Mouse (Mus musculus) midbrain, embryonic 15.5 days (tissue): ENCODE measurements around the gene Jsrp1. TPM values are rescaled to one million over a fixed set of nuclear protein-coding genes. Genes with fewer than 3 reads are reported as not detected.

Experiments
- ATAC-seq: fragments of 200-750 bp; cut with Nextera tagmentation; replicated peaks from 2 replicates; pipeline ENCODE4 v1.8.0; 2017; ENCODE audit warnings: moderate TSS enrichment
- H3K27ac ChIP-seq: fragments of 300-500 bp; sonication (generic); 2 replicates; pipeline ENCODE4 v1.5.1; 2015; ENCODE audit warnings: mild to moderate bottlenecking, inconsistent platforms
- H3K27me3 ChIP-seq: fragments of 300-500 bp; sonication (generic); replicated peaks from 2 replicates; pipeline ENCODE4 v1.6.1; 2015; ENCODE audit warnings: inconsistent platforms
- H3K36me3 ChIP-seq: fragments of 300-500 bp; sonication (generic); replicated peaks from 2 replicates; pipeline ENCODE4 v1.6.1; 2015; ENCODE audit warnings: inconsistent platforms
- H3K4me1 ChIP-seq: fragments of 300-500 bp; sonication (generic); 2 replicates; pipeline ENCODE4 v1.6.1; 2015; ENCODE audit warnings: inconsistent platforms
- H3K4me2 ChIP-seq: fragments of 300-500 bp; sonication (generic); 2 replicates; pipeline ENCODE4 v1.6.1; 2015; ENCODE audit warnings: inconsistent platforms, mild to moderate bottlenecking, moderate library complexity
- H3K4me3 ChIP-seq: fragments of 300-500 bp; sonication (generic); 2 replicates; pipeline ENCODE4 v1.5.1; 2015; ENCODE audit warnings: mild to moderate bottlenecking, inconsistent platforms
- H3K9ac ChIP-seq: fragments of 300-500 bp; sonication (generic); 2 replicates; pipeline ENCODE4 v1.6.1; 2015; ENCODE audit warnings: mild to moderate bottlenecking, inconsistent platforms
- H3K9me3 ChIP-seq: fragments of 300-500 bp; sonication (generic); 2 replicates; pipeline ENCODE4 v1.6.1; 2016; ENCODE audit warnings: inconsistent platforms
- WGBS: fragments of 180-500 bp; shearing (Covaris S2); methylation state at CpG from one replicate; pipeline ENCODE4 v1.1.7; 2015; ENCODE audit warnings: mixed read lengths; 5-methylcytosine and 5-hydroxymethylcytosine counted together
- polyA plus RNA-seq: library from polyadenylated mRNA; unstranded; fragments of >200 nt; fragmentation: Nextera tagmentation; extraction: Ambion mirVana; gene quantifications from 2 replicates; pipeline ENCODE4 v1.2.1, GENCODE M21; 2015

Jsrp1 gene
- 0.59 and 1.0 TPM in 2 replicates for polyA plus RNA-seq

- no peak within 1 kb of the TSS for H3K4me3 ChIP-seq
- H3K27ac ChIP-seq: no peak within 1 kb of the TSS
- WGBS: 61% methylated on average over 4 of the region's 4 CpGs
- no peak within 1 kb of the TSS for H3K9ac ChIP-seq
- no peaks in the 10 kb centered on the region for H3K9me3 ChIP-seq
- no peaks in the 10 kb centered on the region for H3K36me3 ChIP-seq
- no peak for ATAC-seq
- peaks cover 12% of the 10 kb centered on the region for H3K4me1 ChIP-seq
- H3K27me3 ChIP-seq: peaks cover 21% of the 10 kb centered on the region
- H3K4me2 ChIP-seq: no peak within 1 kb of the TSS
These were observed at the start of gene Jsrp1 for GRCm38 (mm10) chr10:80813366-80813765. Gene Jsrp1, minus strand, starts transcription at chr10:80813498.

- WGBS: 94% methylated on average over 5 of the region's 5 CpGs
- H3K4me1 ChIP-seq: peaks cover 7% of the 10 kb centered on the region
- no peak overlapping the region for H3K4me3 ChIP-seq
- no peak overlapping the region for H3K27ac ChIP-seq
- H3K4me2 ChIP-seq: no peak overlapping the region
- no peaks in the 10 kb centered on the region for H3K9me3 ChIP-seq
- no peaks in the 10 kb centered on the region for H3K27me3 ChIP-seq
- ATAC-seq: no peak
- peaks cover 19% of the 10 kb centered on the region; the same call in 1 of the 2 replicates for H3K36me3 ChIP-seq
- no peak overlapping the region for H3K9ac ChIP-seq
These were observed 49.0 kb upstream of the Jsrp1 start for GRCm38 (mm10) chr10:80862305-80862704.

GRCm38 (mm10) chr10:80858350-80858935 is 45.1 kb upstream of the Jsrp1 start:
- H3K36me3 ChIP-seq: peaks cover 7% of the 10 kb centered on the region; the same call in 1 of the 2 replicates
- no peaks in the 10 kb centered on the region for H3K27me3 ChIP-seq
- no peaks in the 10 kb centered on the region for H3K9me3 ChIP-seq
- no peak for ATAC-seq
- H3K4me1 ChIP-seq: peaks cover 38% of the 10 kb centered on the region
- H3K4me3 ChIP-seq: no peak overlapping the region
- 89% methylated on average over 7 of the region's 7 CpGs for WGBS
- H3K4me2 ChIP-seq: no peak overlapping the region
- no peak overlapping the region for H3K9ac ChIP-seq
- H3K27ac ChIP-seq: no peak overlapping the region

DNA sequence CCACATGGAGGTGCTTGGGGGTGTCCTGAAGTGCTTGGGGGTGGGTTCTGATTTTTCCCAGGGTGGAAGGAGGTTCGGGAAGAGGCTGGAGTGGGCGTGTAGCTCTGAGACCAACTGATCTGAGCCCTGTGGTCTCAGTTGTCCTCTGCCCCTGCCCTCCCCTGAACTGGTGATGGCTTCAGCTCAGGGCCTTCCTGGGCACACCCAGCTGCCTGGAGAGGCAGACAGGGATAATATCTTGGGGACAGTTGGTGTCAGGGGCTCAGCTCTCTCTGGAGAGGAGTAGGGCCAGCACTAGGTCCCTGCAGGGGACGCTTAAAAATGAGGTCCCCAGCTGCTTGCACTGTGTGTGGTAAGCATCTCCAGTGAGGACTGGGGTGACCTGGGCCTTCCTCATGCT is 44.5 kb upstream of the Jsrp1 start:
- H3K4me3 ChIP-seq: no peak overlapping the region
- H3K4me1 ChIP-seq: peaks cover 41% of the 10 kb centered on the region
- H3K27ac ChIP-seq: no peak overlapping the region
- ATAC-seq: no peak
- 59% methylated on average over 3 of the region's 3 CpGs for WGBS
- H3K9ac ChIP-seq: no peak overlapping the region
- no peaks in the 10 kb centered on the region for H3K27me3 ChIP-seq
- H3K36me3 ChIP-seq: peaks cover 7% of the 10 kb centered on the region; the same call in 1 of the 2 replicates
- H3K4me2 ChIP-seq: no peak overlapping the region; the same call in 1 of the 2 replicates
- no peaks in the 10 kb centered on the region for H3K9me3 ChIP-seq

GRCm38 (mm10) chr10:80857386-80857785 is 44.1 kb upstream of the Jsrp1 start:
- no peak overlapping the region for H3K27ac ChIP-seq
- H3K36me3 ChIP-seq: peaks cover 5% of the 10 kb centered on the region
- H3K4me1 ChIP-seq: peaks cover 41% of the 10 kb centered on the region
- no peak overlapping the region; the same call in 1 of the 2 replicates for H3K4me2 ChIP-seq
- WGBS: 42% methylated on average over 8 of the region's 8 CpGs
- ATAC-seq: no peak
- no peak overlapping the region for H3K4me3 ChIP-seq
- H3K27me3 ChIP-seq: no peaks in the 10 kb centered on the region
- H3K9ac ChIP-seq: no peak overlapping the region
- no peaks in the 10 kb centered on the region for H3K9me3 ChIP-seq

DNA sequence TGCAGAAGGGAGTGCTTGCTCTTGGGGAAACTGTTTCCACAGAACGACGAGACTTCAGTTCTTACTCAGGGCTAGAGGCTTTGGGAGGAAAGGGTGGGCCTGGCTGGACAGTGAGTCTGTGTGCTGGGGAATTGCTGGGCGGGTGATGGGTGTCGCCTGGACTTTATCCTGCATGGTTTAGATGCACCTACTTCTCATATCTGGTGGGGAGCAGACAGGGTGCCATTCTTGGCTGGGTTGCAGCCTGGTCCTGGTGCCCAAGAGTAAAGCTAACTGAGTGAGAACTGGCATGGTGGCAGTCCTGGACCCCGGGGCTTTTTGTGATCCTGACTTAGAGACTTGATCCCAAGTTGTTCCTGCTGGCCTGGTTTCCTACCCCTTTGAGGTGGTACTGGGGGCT is 43.6 kb upstream of the Jsrp1 start:
- H3K9ac ChIP-seq: no peak overlapping the region
- H3K27ac ChIP-seq: no peak overlapping the region
- WGBS: 85% methylated on average over 5 of the region's 5 CpGs

GRCm38 (mm10) chr10:80856267-80856666 is 43.0 kb upstream of the Jsrp1 start:
- H3K4me2 ChIP-seq: peak overlapping the region; percentile 86
- peaks cover 41% of the 10 kb centered on the region for H3K4me1 ChIP-seq
- H3K36me3 ChIP-seq: peaks cover 12% of the 10 kb centered on the region
- no peak overlapping the region for H3K27ac ChIP-seq
- H3K9me3 ChIP-seq: no peaks in the 10 kb centered on the region
- 65% methylated on average over 3 of the region's 3 CpGs for WGBS
- no peaks in the 10 kb centered on the region for H3K27me3 ChIP-seq
- peak overlapping the region; percentile 82 for H3K4me3 ChIP-seq
- no peak for ATAC-seq
- H3K9ac ChIP-seq: peak overlapping the region; percentile 91; the same call in 1 of the 2 replicates

More for the DNA sequence above, 43.6 kb upstream of the Jsrp1 start:
- peaks cover 7% of the 10 kb centered on the region for H3K36me3 ChIP-seq
- peak overlapping the region; percentile 86; the same call in 1 of the 2 replicates for H3K4me2 ChIP-seq
- no peaks in the 10 kb centered on the region for H3K27me3 ChIP-seq
- ATAC-seq: no peak
- H3K4me3 ChIP-seq: 0 out of 2 replicates have a peak overlapping the region, but pooled peaks have one; percentile 2
- peaks cover 41% of the 10 kb centered on the region for H3K4me1 ChIP-seq
- no peaks in the 10 kb centered on the region for H3K9me3 ChIP-seq

GRCm38 (mm10) chr10:80855749-80856073 is 42.4 kb upstream of the Jsrp1 start:
- ATAC-seq: peak; percentile 10; the same call in 1 of the 2 replicates
- Histone ChIP-seq H3K9me3 (no peaks in the 10 kb centered on the region), H3K4me2 (peak overlapping the region; percentile 86), H3K4me3 (peak overlapping the region; percentile 82), H3K27ac (no peak overlapping the region), H3K27me3 (no peaks in the 10 kb centered on the region), H3K4me1 (peaks cover 41% of the 10 kb centered on the region), H3K9ac (peak overlapping the region; percentile 91), H3K36me3 (peaks cover 12% of the 10 kb centered on the region)
- 27% methylated on average over 11 of the region's 11 CpGs for WGBS

DNA sequence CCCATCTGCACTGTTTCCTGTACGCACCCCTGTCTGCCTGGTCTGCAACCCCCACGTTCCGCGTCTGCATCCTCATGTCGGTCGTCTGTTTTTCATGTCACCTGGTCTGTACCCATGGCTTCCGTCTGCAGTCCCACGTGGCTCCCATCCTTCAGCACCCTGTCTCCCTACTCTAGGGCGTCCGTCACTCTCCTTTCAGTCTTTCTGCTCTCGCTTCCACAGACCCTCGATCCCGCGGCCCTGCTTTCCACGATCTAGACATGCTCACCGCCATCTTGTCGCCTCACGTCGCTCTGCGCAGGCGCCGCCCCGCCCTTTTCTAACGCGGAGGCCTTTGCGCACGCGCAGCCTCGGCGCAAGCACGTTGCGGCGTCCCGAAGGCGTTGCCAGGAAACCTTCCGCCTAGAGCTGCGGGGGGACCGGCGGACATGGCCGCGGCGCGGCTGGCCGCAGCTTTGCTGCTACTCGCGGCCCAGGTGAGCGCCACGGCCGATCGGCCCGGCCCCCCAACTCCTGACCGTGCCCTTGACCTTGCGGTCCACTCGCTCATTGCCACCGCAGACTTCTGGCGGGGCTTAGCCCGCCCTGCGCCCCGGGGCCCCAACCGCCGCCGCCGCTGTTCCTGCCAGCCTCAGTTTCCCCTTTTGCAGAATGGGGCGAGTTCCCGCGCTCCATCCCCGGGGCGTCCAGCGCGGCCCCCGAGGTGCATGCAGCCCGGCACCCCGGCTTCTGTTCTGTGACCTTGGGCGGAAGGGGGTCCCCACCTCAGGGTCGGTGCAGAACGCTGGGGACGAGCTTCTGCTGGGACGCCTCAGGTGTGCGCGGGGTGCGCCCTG is 41.8 kb upstream of the Jsrp1 start, which contains the start of the genes Lsm7 and Sppl2b:
Lsm7 (minus strand) TSS at position 297 of the 836 bp plus-strand sequence.
Sppl2b (plus strand) TSS at position 363 of the 836 bp plus-strand sequence.
- peak; percentile 82 for ATAC-seq
- peak within 1 kb of the TSS; percentile 91 for H3K9ac ChIP-seq
- H3K4me2 ChIP-seq: peak within 1 kb of the TSS; percentile 86
- peaks cover 41% of the 10 kb centered on the region for H3K4me1 ChIP-seq
- no peaks in the 10 kb centered on the region for H3K27me3 ChIP-seq
- H3K4me3 ChIP-seq: peak within 1 kb of the TSS; percentile 82
- peak within 1 kb of the TSS; percentile 74 for H3K27ac ChIP-seq
- H3K9me3 ChIP-seq: no peaks in the 10 kb centered on the region
- WGBS: under 1% methylated on average over 81 of the region's 81 CpGs
- H3K36me3 ChIP-seq: peaks cover 12% of the 10 kb centered on the region

DNA sequence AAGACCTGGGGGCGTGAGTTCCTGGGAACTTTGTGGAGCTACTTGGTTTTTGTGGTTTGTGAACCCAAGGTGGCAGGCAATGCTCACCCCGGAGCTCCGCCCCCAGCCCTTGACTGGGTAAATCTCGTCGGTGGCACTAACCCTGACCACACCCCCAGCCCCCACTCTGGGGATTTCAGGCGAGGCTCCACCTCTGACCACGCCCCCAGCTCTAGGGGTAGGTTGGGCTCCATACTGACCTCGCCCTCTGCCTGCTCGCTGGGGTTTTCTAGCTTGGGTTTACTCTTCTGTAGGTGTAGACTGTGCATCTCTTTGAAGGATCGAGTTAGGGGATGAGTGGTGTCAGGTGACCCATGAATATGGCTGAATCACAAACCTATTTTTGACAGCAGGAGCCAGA is 35.3 kb upstream of the Jsrp1 start:
- Histone ChIP-seq H3K4me3 (no peak overlapping the region), H3K27me3 (peaks cover 17% of the 10 kb centered on the region), H3K27ac (no peak overlapping the region), H3K9ac (no peak overlapping the region), H3K9me3 (no peaks in the 10 kb centered on the region), H3K36me3 (peaks cover 12% of the 10 kb centered on the region), H3K4me2 (no peak overlapping the region), H3K4me1 (peaks cover 10% of the 10 kb centered on the region)
- ATAC-seq: no peak
- 12% methylated on average over 10 of the region's 10 CpGs for WGBS

DNA sequence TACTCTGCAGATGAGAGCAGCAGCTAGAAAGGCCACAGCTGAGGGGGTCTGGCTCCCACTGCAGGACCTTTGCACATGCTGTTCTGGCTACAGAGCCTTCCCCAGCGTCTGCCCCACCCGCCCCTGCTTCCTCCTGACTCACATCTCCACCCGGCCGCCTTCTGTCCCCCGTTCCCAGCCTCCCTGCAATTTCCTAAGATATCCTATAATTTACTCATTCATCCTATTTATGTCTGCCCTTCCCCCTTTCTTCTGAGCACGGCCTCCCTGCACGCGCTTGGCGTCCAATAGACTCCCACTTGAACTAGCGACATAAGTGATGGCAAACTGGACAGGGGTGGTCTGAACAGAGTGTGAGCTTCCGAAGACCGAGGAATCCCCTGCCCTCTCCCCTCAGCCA is 32.4 kb upstream of the Jsrp1 start:
- H3K4me3 ChIP-seq: no peak overlapping the region
- no peak for ATAC-seq
- H3K9me3 ChIP-seq: no peaks in the 10 kb centered on the region
- WGBS: 81% methylated on average over 12 of the region's 12 CpGs
- peaks cover 11% of the 10 kb centered on the region for H3K4me1 ChIP-seq
- no peak overlapping the region for H3K9ac ChIP-seq
- no peaks in the 10 kb centered on the region for H3K36me3 ChIP-seq
- H3K27me3 ChIP-seq: peaks cover 29% of the 10 kb centered on the region
- no peak overlapping the region for H3K27ac ChIP-seq
- H3K4me2 ChIP-seq: no peak overlapping the region

- peaks cover 11% of the 10 kb centered on the region for H3K4me1 ChIP-seq
- H3K27me3 ChIP-seq: peaks cover 29% of the 10 kb centered on the region
- ATAC-seq: no peak
- no peak overlapping the region for H3K4me2 ChIP-seq
- no peak overlapping the region for H3K9ac ChIP-seq
- H3K27ac ChIP-seq: no peak overlapping the region
- no peak overlapping the region for H3K4me3 ChIP-seq
- H3K9me3 ChIP-seq: no peaks in the 10 kb centered on the region
- WGBS: 57% methylated on average over 8 of the region's 8 CpGs
- no peaks in the 10 kb centered on the region for H3K36me3 ChIP-seq
These were observed 31.9 kb upstream of the Jsrp1 start for GRCm38 (mm10) chr10:80845055-80845693.
